Mouse (Mus musculus): ENCODE data around the gene Oas1d.

- TF ChIP-seq CHD2 (IDR thresholded peaks at IDR 0.05; ENCODE audit: low read depth, low read length) (no peak), HCFC1 (IDR thresholded peaks at IDR 0.05; ENCODE audit: borderline replicate concordance, insufficient read depth, low read length) (no peak)
Measured at GRCm38 (mm10) chr5:120895231-120895900, 19.0 kb upstream of the Oas1d start.
